Mouse (Mus musculus) heart, postnatal 4 days (tissue): ENCODE measurements around the gene Sod3. TPM values are rescaled to one million over a fixed set of nuclear protein-coding genes. Genes with fewer than 3 reads are reported as not detected.
A peak's percentile ranks its signal among the peaks of the same experiment; 100 is the strongest.

ENCODE experiments used
- DNase-seq: peaks from one replicate; pipeline ENCODE4 v3.0.0; 2021
- total RNA-seq, 2 experiments: library from RNA; stranded (reverse); gene quantifications; 2 replicates each; pipeline ENCODE4 v1.2.3; 2021

Sod3 gene
- 1 to 10 TPM; 2.8 to 3.5 TPM for total RNA-seq

- peak; percentile 58 for DNase-seq
Observed at GRCm38 (mm10) chr5:52363468-52364150, at the start of gene Sod3. TSS of gene Sod3 (plus strand) at chr5:52363791.

GRCm38 (mm10) chr5:52316926-52317325, 46.7 kb upstream of the Sod3 start:
- no peak for DNase-seq

- DNase-seq, result no peak
Observed at GRCm38 (mm10) chr5:52319499-52319898, 44.1 kb upstream of the Sod3 start.

DNA sequence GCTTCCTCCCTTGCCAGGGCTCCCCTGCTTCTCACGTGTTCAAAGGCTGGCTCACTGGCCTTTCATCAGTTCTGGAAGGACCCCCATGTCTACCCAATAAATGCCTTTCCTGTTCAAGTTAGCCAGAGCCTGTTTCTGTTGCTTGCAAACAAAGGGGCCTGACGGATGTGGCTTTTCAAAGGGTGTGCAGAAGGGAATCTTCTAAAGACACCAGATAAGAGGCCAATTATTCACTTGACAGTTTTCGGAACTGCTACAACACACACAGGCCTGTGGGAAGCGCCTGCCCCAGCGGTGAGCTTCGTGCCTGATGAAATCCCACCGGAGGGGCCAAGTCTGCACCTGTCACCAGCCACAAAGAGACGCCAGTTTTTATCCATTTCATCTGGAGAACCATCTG, 31.5 kb upstream of the Sod3 start:
- DNase-seq, result no peak

- peak; percentile 31 for DNase-seq
Observed at GRCm38 (mm10) chr5:52335590-52335989, 28.0 kb upstream of the Sod3 start.

DNA sequence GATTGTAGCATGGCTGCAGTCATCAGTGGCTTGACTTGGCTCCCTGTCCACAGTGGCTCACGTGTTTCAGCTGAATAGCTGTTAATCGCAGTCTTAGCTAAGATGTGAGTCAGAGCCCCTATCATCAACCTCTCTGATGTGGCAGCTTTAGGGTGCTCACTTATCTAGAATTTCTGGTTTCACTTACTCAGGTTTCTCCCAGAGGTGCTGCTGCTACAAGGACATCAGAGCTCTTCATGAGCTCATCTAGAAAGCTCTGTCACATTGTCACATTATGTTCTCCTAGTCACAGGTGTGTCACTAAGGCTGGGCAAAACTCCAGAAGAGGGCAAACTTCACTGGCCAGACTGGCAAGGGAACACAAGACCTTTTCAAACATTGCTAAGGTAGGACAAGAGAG, 24.5 kb upstream of the Sod3 start:
- DNase-seq, result no peak

- no peak for DNase-seq
Observed at GRCm38 (mm10) chr5:52346890-52347289, 16.7 kb upstream of the Sod3 start.

GRCm38 (mm10) chr5:52350451-52350850, 13.1 kb upstream of the Sod3 start:
- no peak for DNase-seq

- no peak for DNase-seq
Observed at GRCm38 (mm10) chr5:52351561-52351960, 12.0 kb upstream of the Sod3 start.

DNA sequence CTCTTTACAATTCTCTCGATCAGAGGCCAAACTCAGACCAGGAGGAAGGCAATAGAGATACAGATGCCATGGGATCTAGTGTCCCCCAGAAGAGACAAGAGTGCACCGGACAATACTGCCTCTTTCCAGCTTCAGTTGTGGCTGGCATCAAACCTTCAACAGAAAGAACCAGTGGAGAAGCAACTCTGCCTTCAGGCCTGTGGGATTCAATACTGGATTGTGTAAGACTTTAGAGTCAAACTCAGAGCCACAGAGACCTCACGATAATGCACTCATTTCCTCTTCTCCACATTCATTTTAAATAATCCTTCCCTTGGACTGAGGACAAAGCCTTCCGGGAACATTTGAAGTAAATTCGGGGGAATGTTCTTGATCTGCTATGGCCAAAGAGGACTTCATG, 10.9 kb upstream of the Sod3 start:
- no peak for DNase-seq

- DNase-seq, result no peak
Observed at GRCm38 (mm10) chr5:52354441-52354840, 9.2 kb upstream of the Sod3 start.

- DNase-seq, result no peak
Observed at GRCm38 (mm10) chr5:52355612-52356011, 8.0 kb upstream of the Sod3 start.

DNA sequence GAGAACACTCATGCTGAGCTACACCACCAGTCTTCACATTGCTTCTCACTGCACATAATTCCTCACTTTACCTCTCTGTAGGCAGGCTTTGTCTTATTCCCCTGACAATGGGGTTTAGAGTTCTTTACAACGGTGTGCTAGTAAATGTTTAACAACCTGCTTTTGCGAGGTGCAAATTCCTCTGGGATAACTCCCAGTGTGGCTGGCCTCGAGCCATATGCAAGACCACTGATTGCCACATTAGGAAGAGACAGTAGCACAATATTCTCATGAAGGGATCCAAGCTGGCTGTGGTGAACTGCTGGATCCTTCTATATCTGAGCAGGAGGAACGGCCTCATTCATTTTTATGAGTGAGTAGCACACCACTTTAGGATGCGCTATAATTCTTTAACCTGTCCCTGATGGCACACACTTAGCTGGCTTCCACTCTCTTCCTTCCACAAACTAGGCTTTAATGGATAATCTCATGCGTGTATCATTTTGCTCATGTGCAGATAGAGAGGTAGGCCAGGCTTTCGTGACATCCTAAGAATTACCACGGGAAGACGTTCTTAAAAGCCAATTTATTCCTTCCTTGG, 6.3 kb upstream of the Sod3 start:
- DNase-seq, result no peak

DNA sequence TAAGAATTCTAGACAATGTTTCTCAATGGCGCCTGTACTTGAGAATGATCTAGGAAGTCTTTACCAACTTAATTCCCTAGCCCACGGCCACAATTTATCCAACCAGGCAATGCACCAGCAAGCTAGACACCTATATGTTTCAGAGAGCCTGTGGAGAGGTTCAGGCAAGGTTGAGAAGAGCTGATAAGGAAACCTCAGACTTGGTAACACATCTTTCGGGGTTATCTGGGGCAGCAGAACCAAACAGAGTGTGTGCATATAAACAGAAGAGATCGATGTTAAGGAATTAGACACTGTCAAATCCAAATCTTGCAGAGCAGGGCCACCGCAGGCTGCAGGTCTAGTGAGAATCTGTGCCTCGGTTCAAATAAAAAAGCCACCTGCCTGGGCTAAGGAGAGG, 5.5 kb upstream of the Sod3 start:
- DNase-seq, result no peak

GRCm38 (mm10) chr5:52360286-52361049, 3.1 kb upstream of the Sod3 start:
- no peak for DNase-seq

- no peak for DNase-seq
Observed at GRCm38 (mm10) chr5:52362776-52363467, 669 bp upstream of the Sod3 start.

DNA sequence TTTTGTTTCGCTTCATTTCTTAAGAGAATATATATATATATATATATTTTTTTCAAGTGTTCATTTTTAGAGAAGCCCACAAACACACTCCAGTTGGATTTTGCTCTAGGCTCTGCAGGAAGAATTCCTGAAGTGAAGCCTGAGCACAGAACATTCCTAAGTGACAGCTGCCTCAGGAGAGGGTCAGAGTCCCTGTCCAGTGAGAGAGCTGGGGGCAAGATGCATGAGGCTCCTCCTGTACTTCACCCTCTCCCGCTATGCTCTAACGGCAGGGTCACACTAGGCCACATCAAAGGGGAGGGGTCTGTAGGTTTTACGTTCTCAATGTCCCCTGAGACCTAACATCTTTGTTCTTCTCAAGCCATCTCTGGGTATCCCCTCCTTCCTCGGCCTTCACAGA, 930 bp downstream of the Sod3 start:
- DNase-seq, result no peak

GRCm38 (mm10) chr5:52365930-52366329, 2.3 kb downstream of the Sod3 start:
- DNase-seq, result no peak

GRCm38 (mm10) chr5:52366661-52367060, 3.1 kb downstream of the Sod3 start:
- DNase-seq, result no peak

- DNase-seq, result peak; percentile 10
Observed at GRCm38 (mm10) chr5:52367866-52368840, 4.6 kb downstream of the Sod3 start.

DNA sequence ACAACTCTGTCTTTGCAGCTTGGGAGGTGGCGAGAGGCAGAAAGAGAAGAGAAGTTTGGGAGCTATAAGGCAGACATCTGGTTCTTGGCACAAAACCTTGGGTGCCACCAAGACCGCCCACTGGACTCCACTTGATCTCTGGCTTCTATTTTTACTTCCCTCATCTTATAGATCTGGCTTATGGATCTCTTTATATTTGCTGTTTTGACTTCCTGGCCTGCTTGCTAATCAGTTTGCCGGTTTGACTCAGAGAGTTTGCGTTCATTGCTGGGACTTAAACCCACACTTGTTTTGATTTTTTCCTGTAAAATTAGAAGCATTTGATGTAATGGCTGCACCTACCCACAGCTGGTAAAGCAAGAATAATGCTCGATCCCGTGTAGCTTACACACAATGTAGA, 7.3 kb downstream of the Sod3 start:
- DNase-seq, result no peak

GRCm38 (mm10) chr5:52375847-52376246, 12.3 kb downstream of the Sod3 start:
- no peak for DNase-seq
